Mouse (Mus musculus): ENCODE measurements at regions not wholly inside any gene's neighbourhood (a gene's known extent, or its start where the extent isn't known, plus 50 kb on each side); places are given as distances from the start of the nearest gene placed in this dataset.

DNA sequence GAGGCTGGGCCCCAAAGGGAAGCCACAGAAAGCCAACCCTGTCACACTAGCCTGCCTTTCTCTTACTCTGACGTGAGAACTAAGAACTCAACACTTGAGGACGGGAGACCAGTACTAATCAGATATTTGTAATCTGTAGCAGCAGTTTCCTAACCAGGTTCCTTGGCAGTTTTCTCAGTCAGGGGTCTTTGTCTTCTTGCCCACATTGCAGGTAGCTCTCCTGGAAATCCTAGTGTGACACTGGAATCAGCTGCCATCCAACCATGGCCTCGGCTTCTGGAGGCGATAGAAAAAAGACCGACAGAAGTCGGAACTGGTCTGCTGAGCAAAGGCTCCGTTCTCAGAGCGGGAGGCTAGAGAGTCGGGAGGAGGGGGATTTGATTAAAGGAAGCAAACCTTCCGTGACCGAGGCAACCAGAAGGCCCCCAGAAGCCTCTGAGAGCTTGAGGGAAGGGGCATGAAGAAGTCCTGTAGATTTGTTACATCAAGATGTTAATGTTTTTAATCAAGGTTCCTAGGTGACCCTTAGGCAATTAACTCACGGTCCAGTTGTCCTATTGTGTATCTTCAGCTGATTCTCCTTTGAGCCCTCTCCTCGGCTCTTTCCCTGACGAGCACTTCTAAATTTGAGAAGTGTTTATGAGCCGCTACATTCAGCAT lies 284.2 kb downstream of the Ndfip2 start:
- DNase-seq (ENCODE audit: extremely low spot score in 1 of 2, low spot score in 2 of 2) = no peak
- intact Hi-C loops (cut with DNase I) = no loop called here

DNA sequence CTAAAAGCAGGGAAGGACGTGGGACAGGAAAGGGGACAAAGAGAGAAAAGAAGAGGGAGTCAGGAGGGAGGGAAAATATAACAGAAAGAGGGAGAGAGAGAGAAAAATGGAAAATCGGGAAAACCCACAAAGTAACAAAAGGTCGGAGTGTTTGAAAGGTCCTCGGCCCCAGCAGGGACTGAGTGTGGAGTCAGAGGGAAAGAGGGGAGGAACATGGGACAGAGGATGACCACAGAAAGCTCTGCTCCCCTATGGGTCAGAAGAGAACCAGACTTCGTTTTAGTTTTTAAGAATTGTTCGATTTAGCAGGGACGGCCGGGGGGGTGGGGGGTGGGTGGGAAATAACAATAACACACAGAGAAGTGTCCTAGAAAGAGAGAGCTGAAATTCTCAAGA lies 283.7 kb downstream of the Ndfip2 start:
- DNase-seq (ENCODE audit: extremely low spot score in 1 of 2, low spot score in 2 of 2) = no peak
- intact Hi-C loops (cut with DNase I) = no loop called here

GRCm38 (mm10) chr14:105532168-105532745 lies 273.9 kb downstream of the Ndfip2 start:
- DNase-seq (ENCODE audit: extremely low spot score in 1 of 2, low spot score in 2 of 2) = no peak
- intact Hi-C loops (cut with DNase I) = no loop called here

DNA sequence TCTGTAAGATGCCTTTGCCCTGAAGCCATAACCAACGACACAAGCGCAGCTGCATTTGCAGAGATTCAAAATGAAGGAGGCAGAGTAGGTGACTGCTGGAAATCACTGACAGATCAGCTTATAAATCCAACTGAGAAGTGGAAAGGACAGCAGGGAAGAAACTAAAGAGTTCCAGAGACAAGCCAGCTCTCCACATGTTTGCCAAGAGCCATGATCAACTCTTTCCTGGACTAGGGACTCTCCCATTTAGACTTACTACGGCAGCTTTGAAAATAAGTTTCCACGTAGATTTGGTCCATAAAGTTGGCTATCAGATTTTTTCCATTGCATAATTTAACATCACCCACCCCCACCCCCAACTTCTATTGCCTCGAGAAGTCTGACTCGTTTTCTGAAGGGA lies 269.7 kb downstream of the Ndfip2 start:
- DNase-seq (ENCODE audit: extremely low spot score in 1 of 2, low spot score in 2 of 2) = no peak
- intact Hi-C loops (cut with DNase I) = no loop called here

DNA sequence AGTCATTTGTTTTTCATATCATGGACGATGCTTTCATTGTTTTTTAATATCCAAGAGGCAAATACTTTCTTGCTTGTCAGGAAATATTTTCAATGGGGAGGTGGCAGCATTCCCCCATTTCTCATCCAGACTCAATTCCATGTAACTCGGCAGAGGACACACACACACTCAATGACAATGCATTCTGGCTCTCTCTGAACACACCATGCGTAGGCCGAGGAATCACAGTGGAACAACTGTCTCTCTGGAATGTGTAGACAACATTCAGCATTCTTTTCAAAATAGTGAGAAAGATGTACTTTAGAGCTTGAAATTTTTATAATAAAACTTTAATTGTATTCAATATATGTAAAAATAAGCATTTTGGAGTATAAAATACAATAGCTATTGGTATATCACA lies 265.5 kb downstream of the Ndfip2 start:
- DNase-seq (ENCODE audit: extremely low spot score in 1 of 2, low spot score in 2 of 2) = no peak
- intact Hi-C loops (cut with DNase I) = no loop called here

- no peak for DNase-seq (ENCODE audit: extremely low spot score in 1 of 2, low spot score in 2 of 2)
- intact Hi-C loops (cut with DNase I) = no loop called here
These were observed 263.9 kb downstream of the Ndfip2 start for GRCm38 (mm10) chr14:105522279-105522678.

- DNase-seq (ENCODE audit: extremely low spot score in 1 of 2, low spot score in 2 of 2) = no peak
- intact Hi-C loops (cut with DNase I) = no loop called here
These were observed 260.3 kb downstream of the Ndfip2 start for GRCm38 (mm10) chr14:105518706-105519105.

GRCm38 (mm10) chr14:105514413-105514812 lies 256.0 kb downstream of the Ndfip2 start:
- intact Hi-C loops (cut with DNase I) = no loop called here
- no peak for DNase-seq (ENCODE audit: extremely low spot score in 1 of 2, low spot score in 2 of 2)

GRCm38 (mm10) chr14:105512914-105513677 lies 254.7 kb downstream of the Ndfip2 start:
- intact Hi-C loops (cut with DNase I) = no loop called here
- peak in 1 of 2 experiments; percentile 46 for DNase-seq (ENCODE audit: extremely low spot score in 1 of 2, low spot score in 2 of 2)

DNA sequence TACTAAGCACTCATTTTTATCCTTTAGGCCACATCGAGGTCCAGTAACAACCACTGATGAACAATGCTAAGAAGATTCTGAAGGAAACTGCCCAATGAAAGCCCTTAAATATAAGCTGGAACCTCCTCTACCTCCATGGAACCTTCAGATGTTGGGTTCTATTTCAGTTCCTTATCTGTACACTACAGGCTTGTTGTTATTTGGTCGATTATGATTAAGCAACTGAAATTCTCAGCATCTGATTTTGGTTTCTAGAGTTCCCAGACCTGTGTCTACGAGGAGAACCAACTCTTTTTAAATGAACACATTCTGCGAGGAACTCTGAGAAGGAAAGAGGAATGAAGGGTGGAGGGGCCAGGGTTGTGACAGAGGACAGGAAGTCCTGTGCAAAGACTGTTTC lies 253.5 kb downstream of the Ndfip2 start:
- no peak for DNase-seq (ENCODE audit: extremely low spot score in 1 of 2, low spot score in 2 of 2)
- intact Hi-C loops (cut with DNase I) = no loop called here

- intact Hi-C loops (cut with DNase I) = no loop called here
- no peak for DNase-seq (ENCODE audit: extremely low spot score in 1 of 2, low spot score in 2 of 2)
These were observed 252.8 kb downstream of the Ndfip2 start for GRCm38 (mm10) chr14:105511135-105511534.

DNA sequence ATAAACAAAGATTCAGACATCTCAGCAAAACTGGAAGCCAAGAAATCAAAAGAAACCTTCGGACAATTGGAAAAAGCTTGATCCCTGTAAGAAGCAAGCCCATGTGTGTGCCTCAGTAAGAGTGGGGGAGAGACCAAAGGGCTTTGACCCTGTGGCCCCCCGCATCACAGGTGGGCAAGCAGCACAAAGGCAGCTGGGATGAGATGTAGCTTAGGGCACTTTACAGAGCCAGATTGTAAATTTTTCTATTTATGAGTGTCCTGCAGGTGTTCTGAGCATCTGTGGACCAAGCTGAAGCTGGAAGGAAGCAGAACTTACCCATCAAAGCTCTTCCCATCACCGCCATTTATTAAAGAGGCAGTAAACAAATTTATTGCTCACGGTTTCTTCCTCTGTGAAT lies 246.9 kb downstream of the Ndfip2 start:
- intact Hi-C loops (cut with DNase I) = no loop called here
- DNase-seq (ENCODE audit: extremely low spot score in 1 of 2, low spot score in 2 of 2) = no peak

GRCm38 (mm10) chr14:105504376-105504775 lies 246.0 kb downstream of the Ndfip2 start:
- DNase-seq (ENCODE audit: extremely low spot score in 1 of 2, low spot score in 2 of 2) = no peak
- intact Hi-C loops (cut with DNase I) = no loop called here

DNA sequence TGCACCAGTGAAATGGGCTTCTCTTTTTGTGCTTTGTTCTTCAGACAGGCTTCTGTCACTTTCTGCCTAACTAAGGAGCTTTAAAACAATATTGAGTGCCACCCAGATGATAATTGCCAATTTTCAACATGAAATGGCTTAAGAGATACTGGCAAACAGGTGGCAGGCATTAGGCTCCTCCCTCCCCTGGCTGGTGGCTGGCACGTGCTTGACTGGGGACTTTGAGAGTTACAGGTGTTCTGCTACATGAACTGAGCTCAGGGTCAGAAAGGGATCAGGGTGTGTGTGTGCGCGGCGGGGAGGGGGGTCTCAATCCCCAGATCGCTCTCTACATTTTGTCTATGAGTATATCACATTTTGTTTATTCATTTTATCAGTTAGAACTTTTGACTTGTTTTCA lies 245.4 kb downstream of the Ndfip2 start:
- intact Hi-C loops (cut with DNase I) = no loop called here

GRCm38 (mm10) chr14:105502633-105502975 lies 244.2 kb downstream of the Ndfip2 start:
- no peak for DNase-seq (ENCODE audit: extremely low spot score in 1 of 2, low spot score in 2 of 2)
- intact Hi-C loops (cut with DNase I) = no loop called here

More for the DNA sequence above, 245.4 kb downstream of the Ndfip2 start:
- DNase-seq (ENCODE audit: extremely low spot score in 1 of 2, low spot score in 2 of 2) = no peak

DNA sequence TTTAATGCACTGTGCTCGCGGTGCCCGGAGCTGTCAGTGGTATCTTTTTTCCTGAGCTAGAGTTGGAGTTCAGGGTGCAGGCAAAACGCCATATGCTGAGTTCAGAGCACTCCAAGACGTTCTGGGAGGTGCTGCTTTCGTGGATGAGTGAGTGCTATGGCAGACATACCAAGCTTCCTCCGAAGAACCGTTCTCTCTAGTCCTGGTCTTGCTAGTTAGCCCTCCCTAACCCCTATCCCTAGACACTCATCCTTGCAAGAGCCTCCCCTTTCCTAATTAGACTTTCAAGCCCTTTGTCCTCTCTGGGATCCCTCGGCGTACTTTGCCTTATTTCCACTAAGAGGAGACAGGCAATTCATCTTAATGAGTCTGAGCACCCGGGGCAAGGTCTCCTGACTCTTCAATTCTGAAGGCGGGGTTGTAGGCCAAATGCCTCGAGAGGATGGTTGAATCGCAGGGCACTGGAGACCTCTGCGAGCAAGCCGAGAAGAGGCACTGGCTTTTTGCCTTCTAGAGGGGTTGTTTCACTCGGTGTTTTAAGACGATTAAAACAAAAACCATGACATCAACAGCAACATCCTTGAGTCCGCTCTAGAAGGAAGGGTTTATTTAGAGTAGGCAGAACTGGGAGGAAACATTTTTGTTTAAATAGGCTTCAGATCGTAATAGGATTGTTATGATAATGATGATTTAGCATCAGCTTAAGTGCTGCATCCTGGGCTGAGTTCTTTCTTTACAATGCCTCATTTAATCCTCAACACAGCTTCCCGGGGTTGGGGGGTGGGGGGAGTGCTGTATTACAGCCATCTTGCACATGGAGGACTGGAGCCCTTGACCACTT lies 243.6 kb downstream of the Ndfip2 start:
- intact Hi-C loops (cut with DNase I) = no loop called here
- no peak for DNase-seq (ENCODE audit: extremely low spot score in 1 of 2, low spot score in 2 of 2)

- no peak for DNase-seq (ENCODE audit: extremely low spot score in 1 of 2, low spot score in 2 of 2)
- intact Hi-C loops (cut with DNase I) = no loop called here
These were observed 242.8 kb downstream of the Ndfip2 start for GRCm38 (mm10) chr14:105500966-105501741.

DNA sequence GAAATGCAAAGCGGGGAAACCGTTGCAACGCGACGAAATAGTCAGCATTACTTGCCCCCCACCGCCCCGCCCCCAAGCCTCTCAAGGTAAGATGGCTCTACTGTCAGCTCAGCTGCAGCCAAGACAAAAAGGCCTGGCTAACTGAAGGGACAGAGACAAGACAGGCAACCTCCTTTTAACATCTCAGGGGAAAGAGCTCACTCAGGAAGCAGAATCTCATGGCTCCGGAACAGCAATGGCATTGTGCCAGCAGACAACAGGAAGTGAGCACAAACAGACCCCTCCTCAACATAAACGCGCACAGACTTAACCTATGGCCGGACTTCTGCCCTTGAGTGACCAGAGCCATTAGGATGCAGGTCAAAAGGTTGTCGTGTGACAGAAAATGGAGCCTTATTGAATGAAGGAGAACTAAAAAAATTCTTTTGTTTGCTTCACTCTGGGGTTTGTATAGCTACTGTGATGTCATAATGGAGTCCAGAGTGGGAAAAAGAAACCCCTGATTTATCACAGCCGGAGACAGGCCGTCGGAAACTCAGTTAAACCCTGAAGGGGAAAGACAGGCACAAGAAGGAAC lies 241.0 kb downstream of the Ndfip2 start:
- peak; percentile 34 to 55 for DNase-seq (ENCODE audit: extremely low spot score in 1 of 2, low spot score in 2 of 2)
- intact Hi-C loops (cut with DNase I) = loop anchor here (5.0 kb wide), 1 partner anchor 223 kb away; no protein-coding TSS in a partner anchor
